Mouse (Mus musculus): Measurements from ENCODE around the gene Foxi2. TPM values are rescaled to one million over a fixed set of nuclear protein-coding genes. Genes with fewer than 3 reads are reported as not detected.

Gene Foxi2
- total RNA-seq, 2 experiments from 2014 or later, result not detected

Other genes with a start within 250 kb of the Foxi2 start
- not detected for gene Nps, start 151.6 kb upstream of the Foxi2 start, total RNA-seq (2021)
- not detected for gene Clrn3, start 118.3 kb downstream of the Foxi2 start, total RNA-seq (2021)
- gene Ptpre, start 127.2 kb downstream of the Foxi2 start, total RNA-seq (2021), result 10 to 100 TPM; 23.7 to 25.4 TPM